Mouse (Mus musculus) heart, postnatal 0 days (tissue): ENCODE results near the gene Gorasp2.

Source experiments
- CTCF ChIP-seq: IDR thresholded peaks from 2 replicates; pipeline ENCODE4 v1.5.1; 2016; ENCODE audit warnings: antibody characterized with exemption, control low read depth, low read depth
- EP300 ChIP-seq: IDR thresholded peaks from 2 replicates; pipeline ENCODE4 v1.6.1; 2016; ENCODE audit warnings: antibody characterized with exemption, low read depth

DNA sequence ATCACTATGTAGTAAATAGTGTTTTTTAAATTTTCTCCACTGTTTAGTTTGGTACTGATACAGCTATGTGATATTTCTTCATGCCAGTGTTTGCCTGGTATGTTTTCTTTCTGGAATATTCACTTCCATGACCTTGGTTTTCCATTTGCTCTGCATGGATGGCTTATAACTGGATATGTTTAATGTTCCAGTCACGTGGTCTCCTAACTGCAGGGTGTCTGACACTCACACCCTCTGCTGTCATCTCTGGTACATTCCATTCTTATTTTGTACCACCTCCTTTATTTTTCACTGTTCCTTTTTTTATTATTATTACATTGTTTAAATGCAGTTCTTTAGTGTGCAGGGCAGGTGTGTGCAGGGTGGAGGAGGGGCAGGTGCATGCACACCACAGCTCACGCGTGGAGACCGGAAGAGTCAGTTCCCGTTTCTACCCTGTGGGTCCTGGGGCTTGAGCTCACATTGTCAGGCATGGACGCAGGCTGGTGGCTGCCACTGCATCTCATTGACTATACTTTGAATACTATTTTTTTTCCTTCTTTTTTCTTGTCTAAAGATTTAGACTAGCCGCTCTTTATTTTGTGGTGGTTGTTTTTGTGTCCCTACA is 46.5 kb upstream of the Gorasp2 start:
- TF ChIP-seq CTCF (no peak), EP300 (no peak)
